Mouse (Mus musculus) liver, embryonic 14.5 days (tissue): ENCODE data around the gene Pla2g4d.

Experiments
- CTCF ChIP-seq: IDR thresholded peaks from 2 replicates; pipeline ENCODE4 v1.5.1; 2016; ENCODE audit warnings: antibody characterized with exemption, low read depth, control low read depth
- EP300 ChIP-seq: IDR thresholded peaks from 2 replicates; pipeline ENCODE4 v1.6.1; 2016; ENCODE audit warnings: antibody characterized with exemption, low read depth

DNA sequence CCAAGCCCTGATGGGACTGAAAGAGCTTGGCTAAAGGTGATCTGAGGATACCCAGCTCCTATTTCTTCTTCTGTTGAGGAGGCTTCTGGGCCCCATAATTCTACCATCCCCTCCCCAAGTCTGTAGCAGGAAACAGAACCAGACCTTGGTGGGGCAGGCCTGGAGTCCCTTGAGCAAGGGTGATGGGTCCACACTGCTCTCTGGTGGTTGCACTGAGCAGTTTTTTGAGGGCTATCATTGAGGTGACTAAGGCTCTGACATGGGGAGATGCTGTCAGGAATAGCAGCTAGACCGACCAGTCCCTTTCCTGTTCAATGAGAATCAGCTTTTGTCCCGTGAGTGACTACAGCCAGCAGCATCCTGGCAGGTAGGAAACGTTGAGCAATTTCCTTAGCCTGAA is 7.8 kb downstream of the Pla2g4d start:
- no peak for TF ChIP-seq EP300
- TF ChIP-seq CTCF = peak; percentile 41
